Mouse (Mus musculus) lung, adult 2 months (tissue): ENCODE data around the gene Sumo2. TPM values are rescaled to one million over a fixed set of nuclear protein-coding genes. Genes with fewer than 3 reads are reported as not detected.

Source experiments
- DNase-seq: peaks from one replicate; pipeline ENCODE4 v3.0.0; 2022
- H3K4me1 ChIP-seq: fragments of 200-500 bp; 2 replicates; pipeline ENCODE4 v1.6.1; 2011; ENCODE audit warnings: low read length; ENCODE audit not compliant: control insufficient read depth, insufficient read depth
- H3K4me3 ChIP-seq: fragments of 200-500 bp; replicated peaks from 2 replicates; pipeline ENCODE3; 2011; ENCODE audit warnings: low read depth, mild to moderate bottlenecking, control low read depth, low read length; ENCODE audit errors: extremely low read depth
- CTCF ChIP-seq: fragments of 200-500 bp; IDR thresholded peaks from 2 replicates; pipeline ENCODE4 v1.5.1; 2011; ENCODE audit warnings: mild to moderate bottlenecking, low read length, control low read depth; ENCODE audit not compliant: insufficient read depth
- POLR2A ChIP-seq: fragments of 200-500 bp; IDR thresholded peaks from 2 replicates; pipeline ENCODE4 v1.6.1; 2011; ENCODE audit warnings: low read depth, mild to moderate bottlenecking, control low read depth, low read length, borderline replicate concordance; ENCODE audit errors: extremely low read depth
- WGBS: fragments of 180-500 bp; shearing (Covaris S2); methylation state at CpG from one replicate; pipeline ENCODE4 v1.1.7; 2018; 5-methylcytosine and 5-hydroxymethylcytosine counted together
- polyA plus RNA-seq: library from polyadenylated mRNA; depleted of rRNA; stranded (reverse); fragments of >200 nt; gene quantifications from 2 replicates; pipeline ENCODE4 v1.2.3, GENCODE M21; 2012; rRNA removed

Sumo2 gene
- polyA plus RNA-seq, 1 experiment = 67.9 TPM

- Histone ChIP-seq H3K4me1 (peaks cover 12% of the 10 kb centered on the region), H3K4me3 (peak overlapping the region; percentile 98)
- 2% methylated on average over 28 of the region's 28 CpGs for WGBS
- TF ChIP-seq CTCF (no peak), POLR2A (no peak)
- DNase-seq = no peak
Observed at GRCm38 (mm10) chr11:115475758-115476237, 60.3 kb downstream of the Sumo2 start.

- H3K4me1 ChIP-seq = peaks cover 12% of the 10 kb centered on the region
- peak within 1 kb of the TSS; percentile 98 for H3K4me3 ChIP-seq
- TF ChIP-seq POLR2A (peak; percentile 59; the same call in 1 of the 2 replicates), CTCF (no peak)
- 1% methylated on average over 26 of the region's 26 CpGs for WGBS
- DNase-seq = peak; percentile 94
Observed at GRCm38 (mm10) chr11:115475025-115475757, 60.9 kb downstream of the Sumo2 start, which contains the start of gene Armc7. Armc7 (plus strand) TSS chr11:115475667.

GRCm38 (mm10) chr11:115473626-115474275 is 62.3 kb downstream of the Sumo2 start:
- peaks cover 12% of the 10 kb centered on the region for H3K4me1 ChIP-seq
- no peak overlapping the region for H3K4me3 ChIP-seq
- TF ChIP-seq POLR2A (peak; percentile 27; the same call in 1 of the 2 replicates), CTCF (peak; percentile 97)
- peak; percentile 94 for DNase-seq
- WGBS = 10% methylated on average over 15 of the region's 15 CpGs

Other genes starting within 250 kb of the Sumo2 start
- gene Fads6, start 238.6 kb downstream of the Sumo2 start, polyA plus RNA-seq = 2.8 and 3.8 TPM in 2 replicates
- gene Otop2, start 229.1 kb downstream of the Sumo2 start, polyA plus RNA-seq = 8.3 TPM in 1 of 2 replicates, not detected in the other
- 0.11 and 0.17 TPM in 2 replicates for gene Ush1g, start 214.2 kb downstream of the Sumo2 start, polyA plus RNA-seq
- gene Otop3, start 201.5 kb downstream of the Sumo2 start, polyA plus RNA-seq = 0.05 and 7.8 TPM in 2 replicates
- 43.3 and 45.0 TPM in 2 replicates for gene Hid1, start 168.5 kb downstream of the Sumo2 start, polyA plus RNA-seq
- 29.1 and 33.8 TPM in 2 replicates for gene Cdr2l, start 154.4 kb downstream of the Sumo2 start, polyA plus RNA-seq
- 52.3 and 80.8 TPM in 2 replicates for gene Mrpl58, start 132.5 kb downstream of the Sumo2 start, polyA plus RNA-seq
- 52.4 and 108 TPM in 2 replicates for gene Atp5h, start 116.3 kb downstream of the Sumo2 start, polyA plus RNA-seq
- gene Kctd2, start 116.1 kb downstream of the Sumo2 start, polyA plus RNA-seq = 33.3 and 36.6 TPM in 2 replicates
- 0.07 and 0.13 TPM in 2 replicates for gene Trim80, start 95.7 kb downstream of the Sumo2 start, polyA plus RNA-seq
- gene Slc16a5, start 73.8 kb downstream of the Sumo2 start, polyA plus RNA-seq = 0.80 and 0.95 TPM in 2 replicates
- gene Armc7, start 60.6 kb downstream of the Sumo2 start, polyA plus RNA-seq = 11.6 and 12.0 TPM in 2 replicates
- 47.1 and 54.9 TPM in 2 replicates for gene Nt5c, start 44.4 kb downstream of the Sumo2 start, polyA plus RNA-seq
- gene Jpt1, start 21.9 kb downstream of the Sumo2 start, polyA plus RNA-seq = 114 and 147 TPM in 2 replicates
- gene Nup85, start 28.2 kb upstream of the Sumo2 start, polyA plus RNA-seq = 32.8 and 41.8 TPM in 2 replicates
- 13.0 and 15.8 TPM in 2 replicates for gene Mrps7, start 67.6 kb upstream of the Sumo2 start, polyA plus RNA-seq
- 28.9 and 40.4 TPM in 2 replicates for gene Gga3, start 67.8 kb upstream of the Sumo2 start, polyA plus RNA-seq
- 82.0 and 108 TPM in 2 replicates for gene Mif4gd, start 76.7 kb upstream of the Sumo2 start, polyA plus RNA-seq
- 38.4 and 45.9 TPM in 2 replicates for gene Slc25a19, start 92.0 kb upstream of the Sumo2 start, polyA plus RNA-seq
- 38.3 and 46.6 TPM in 2 replicates for gene Grb2, start 172.3 kb upstream of the Sumo2 start, polyA plus RNA-seq
- 100.0 and 107 TPM in 2 replicates for gene Tmem94, start 229.2 kb upstream of the Sumo2 start, polyA plus RNA-seq